Mouse (Mus musculus) cerebellum, adult (tissue): ENCODE data around the gene Rpap1.
"Not testable (repeated sequence)": the region's sequence is repeated elsewhere in the genome, so short reads cannot be mapped to it uniquely, and the experiment has no call there.

Source experiments
- ATAC-seq: cut with Nextera tagmentation; 2 replicates; pipeline ENCODE4 v1.9.2; 2017; ENCODE audit warnings: mild to moderate bottlenecking, moderate library complexity, mixed read lengths; ENCODE audit not compliant: insufficient number of reproducible peaks, low FRiP score, low TSS enrichment

Gene Rpap1

GRCm38 (mm10) chr2:119743176-119743807, 44.0 kb downstream of the Rpap1 start:
- ATAC-seq, result no peak

GRCm38 (mm10) chr2:119742461-119743175, 44.7 kb downstream of the Rpap1 start:
- no peak for ATAC-seq

GRCm38 (mm10) chr2:119741581-119742411, 45.5 kb downstream of the Rpap1 start, which contains the start of gene Itpka:
Itpka (plus strand) TSS chr2:119742337.
- no peak for ATAC-seq

GRCm38 (mm10) chr2:119740567-119740966, 46.8 kb downstream of the Rpap1 start:
- no peak for ATAC-seq

GRCm38 (mm10) chr2:119737124-119737523, 50.2 kb downstream of the Rpap1 start:
- ATAC-seq, result no peak

GRCm38 (mm10) chr2:119730735-119731134, 56.6 kb downstream of the Rpap1 start:
- no peak for ATAC-seq

- no peak for ATAC-seq
Observed at GRCm38 (mm10) chr2:119727762-119728416, 59.4 kb downstream of the Rpap1 start.

- ATAC-seq, result no peak
Observed at GRCm38 (mm10) chr2:119721070-119721469, 66.3 kb downstream of the Rpap1 start.

- ATAC-seq, result not testable (repeated sequence)
Observed at GRCm38 (mm10) chr2:119715868-119716267, 71.5 kb downstream of the Rpap1 start.
